Mouse (Mus musculus): Measurements from ENCODE around the gene Ak3. TPM values are rescaled to one million over a fixed set of nuclear protein-coding genes. Genes with fewer than 3 reads are reported as not detected.
A peak's percentile ranks its signal among the peaks of the same experiment; 100 is the strongest.

Ak3 gene
- polyA plus RNA-seq, 1 experiment from 2014 or later, result 83.8 TPM

DNA sequence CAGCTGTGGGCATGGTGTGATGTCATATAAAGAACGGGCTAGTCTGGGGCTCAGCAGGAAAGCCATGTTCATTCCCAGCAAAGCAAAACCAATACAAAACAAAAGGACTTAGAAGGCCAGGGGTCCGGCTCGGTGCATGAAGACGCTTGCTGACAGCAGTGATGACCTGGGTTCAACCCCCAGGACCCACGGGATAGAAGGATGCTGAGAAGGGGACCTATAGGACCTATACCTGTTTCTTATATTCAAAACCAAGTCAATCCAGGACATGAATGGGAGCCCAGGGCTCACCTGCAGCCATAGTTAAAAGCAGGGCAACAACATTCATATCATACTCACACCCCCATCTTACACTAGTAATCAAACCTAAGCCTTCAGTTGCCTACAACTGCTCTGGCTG lies 15.2 kb upstream of the Ak3 start:
- no peaks in the 10 kb centered on the region for H3K36me3 ChIP-seq (ENCODE audit: control insufficient read depth, insufficient read depth, low read length)
- H3K27ac ChIP-seq (ENCODE audit: low read depth, low read length), result no peak overlapping the region
- no peak overlapping the region for H3K9ac ChIP-seq (ENCODE audit: low read length)
- no peak for ATAC-seq (replicated peaks; ENCODE audit: low FRiP score)
- no peak overlapping the region for H3K4me2 ChIP-seq (ENCODE audit: low read depth, low read length, severe bottlenecking)
- H3K4me3 ChIP-seq (ENCODE audit: low read depth, low read length), result no peak overlapping the region
- no peaks in the 10 kb centered on the region for H3K27me3 ChIP-seq (ENCODE audit: control insufficient read depth, insufficient read depth, low read length)
- WGBS, result 82% methylated on average over 5 of the region's 5 CpGs
- H3K4me1 ChIP-seq (replicated peaks; ENCODE audit: control insufficient read depth, insufficient read depth, low read length), result no peaks in the 10 kb centered on the region; the same call in 1 of the 2 replicates
- no peaks in the 10 kb centered on the region for H3K9me3 ChIP-seq (ENCODE audit: control insufficient read depth, low read length)
- DNase-seq (ENCODE audit: low spot score), result no peak

DNA sequence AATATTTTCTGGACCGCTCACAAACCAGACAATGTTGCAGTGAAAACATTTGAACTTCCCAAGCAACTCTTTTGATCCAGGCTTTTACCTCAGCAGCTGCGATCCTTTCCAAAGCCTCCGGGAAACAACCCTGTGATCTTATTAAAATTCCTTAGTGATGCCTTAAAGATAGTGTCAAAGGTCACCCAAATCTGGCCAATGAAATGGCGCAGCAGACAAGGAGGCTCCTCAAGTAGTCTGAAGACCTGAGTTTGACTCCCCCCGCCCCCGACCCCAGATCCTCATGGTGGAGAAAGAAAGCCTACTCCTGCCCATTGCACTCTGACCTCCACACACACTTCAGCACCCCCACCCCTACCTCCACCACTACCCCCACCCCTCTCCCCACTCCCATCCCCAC lies 12.5 kb upstream of the Ak3 start:
- H3K4me1 ChIP-seq (replicated peaks; ENCODE audit: control insufficient read depth, insufficient read depth, low read length), result no peaks in the 10 kb centered on the region; the same call in 1 of the 2 replicates
- no peak for DNase-seq (ENCODE audit: low spot score)
- no peak overlapping the region for H3K4me2 ChIP-seq (ENCODE audit: low read depth, low read length, severe bottlenecking)
- WGBS, result 14% methylated on average over 6 of the region's 6 CpGs
- no peak overlapping the region for H3K9ac ChIP-seq (ENCODE audit: low read length)
- 0 out of 2 replicates have a peak overlapping the region, but pooled peaks have one; percentile 25 for H3K27ac ChIP-seq (ENCODE audit: low read depth, low read length)
- H3K27me3 ChIP-seq (ENCODE audit: control insufficient read depth, insufficient read depth, low read length), result no peaks in the 10 kb centered on the region
- no peak for ATAC-seq (replicated peaks; ENCODE audit: low FRiP score)
- H3K4me3 ChIP-seq (ENCODE audit: low read depth, low read length), result no peak overlapping the region
- H3K36me3 ChIP-seq (ENCODE audit: control insufficient read depth, insufficient read depth, low read length), result no peaks in the 10 kb centered on the region
- H3K9me3 ChIP-seq (ENCODE audit: control insufficient read depth, low read length), result no peaks in the 10 kb centered on the region

DNA sequence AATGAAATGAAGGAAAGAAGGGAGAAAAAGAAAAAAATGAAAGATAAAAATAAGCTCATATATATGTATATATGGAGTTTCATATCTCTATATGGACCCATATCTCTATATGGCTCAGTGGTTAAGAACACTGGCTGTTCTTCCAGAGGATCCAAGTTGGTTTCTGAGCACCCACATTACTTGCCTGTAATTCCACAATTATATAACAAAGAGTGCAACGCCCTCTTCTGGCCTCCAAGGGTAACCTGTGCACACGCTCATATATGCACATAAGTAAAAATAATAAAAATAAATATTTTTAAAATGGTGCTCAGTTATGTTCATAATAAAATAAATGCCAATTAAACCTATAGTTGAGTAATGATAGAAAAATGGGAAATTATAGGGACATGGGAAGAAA lies 11.9 kb upstream of the Ak3 start:
- WGBS, result 80% methylated on average over 2 of the region's 2 CpGs
- peak; percentile 34 for DNase-seq (ENCODE audit: low spot score)

DNA sequence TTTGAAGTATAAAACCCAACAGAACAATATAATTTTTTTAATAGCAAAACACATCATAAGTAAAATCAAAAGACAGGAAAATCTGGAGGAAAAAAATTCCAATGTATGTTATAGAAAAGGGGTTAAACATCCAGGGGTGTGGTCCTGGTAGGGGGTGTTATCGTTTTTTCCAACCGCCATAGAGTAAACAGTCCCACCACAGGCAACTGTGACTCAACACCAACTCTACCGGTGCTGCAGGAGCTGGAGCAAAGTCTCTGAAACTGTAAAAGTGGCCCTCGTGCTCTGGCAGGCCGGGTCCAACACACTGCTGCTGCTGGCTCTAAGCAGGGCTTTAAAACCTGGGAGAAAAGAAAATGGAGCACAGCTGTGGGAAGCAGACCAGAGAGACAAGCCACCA lies 11.0 kb upstream of the Ak3 start:
- Histone ChIP-seq H3K4me1 (replicated peaks; ENCODE audit: control insufficient read depth, insufficient read depth, low read length) (no peaks in the 10 kb centered on the region; the same call in 1 of the 2 replicates), H3K27ac (ENCODE audit: low read depth, low read length) (no peak overlapping the region), H3K4me2 (ENCODE audit: low read depth, low read length, severe bottlenecking) (no peak overlapping the region), H3K27me3 (ENCODE audit: control insufficient read depth, insufficient read depth, low read length) (no peaks in the 10 kb centered on the region), H3K4me3 (ENCODE audit: low read depth, low read length) (no peak overlapping the region), H3K9me3 (ENCODE audit: control insufficient read depth, low read length) (no peaks in the 10 kb centered on the region), H3K36me3 (ENCODE audit: control insufficient read depth, insufficient read depth, low read length) (no peaks in the 10 kb centered on the region), H3K9ac (ENCODE audit: low read length) (no peak overlapping the region)
- no peak for ATAC-seq (replicated peaks; ENCODE audit: low FRiP score)
- 93% methylated on average over 5 of the region's 5 CpGs for WGBS
- no peak for DNase-seq (ENCODE audit: low spot score)

More for the DNA sequence above, 11.9 kb upstream of the Ak3 start:
- no peak overlapping the region for H3K4me2 ChIP-seq (ENCODE audit: low read depth, low read length, severe bottlenecking)
- no peak overlapping the region for H3K27ac ChIP-seq (ENCODE audit: low read depth, low read length)
- H3K27me3 ChIP-seq (ENCODE audit: control insufficient read depth, insufficient read depth, low read length), result no peaks in the 10 kb centered on the region
- H3K4me3 ChIP-seq (ENCODE audit: low read depth, low read length), result no peak overlapping the region
- no peak overlapping the region for H3K9ac ChIP-seq (ENCODE audit: low read length)
- no peaks in the 10 kb centered on the region for H3K9me3 ChIP-seq (ENCODE audit: control insufficient read depth, low read length)
- no peaks in the 10 kb centered on the region; the same call in 1 of the 2 replicates for H3K4me1 ChIP-seq (replicated peaks; ENCODE audit: control insufficient read depth, insufficient read depth, low read length)
- ATAC-seq (replicated peaks; ENCODE audit: low FRiP score), result no peak
- no peaks in the 10 kb centered on the region for H3K36me3 ChIP-seq (ENCODE audit: control insufficient read depth, insufficient read depth, low read length)

DNA sequence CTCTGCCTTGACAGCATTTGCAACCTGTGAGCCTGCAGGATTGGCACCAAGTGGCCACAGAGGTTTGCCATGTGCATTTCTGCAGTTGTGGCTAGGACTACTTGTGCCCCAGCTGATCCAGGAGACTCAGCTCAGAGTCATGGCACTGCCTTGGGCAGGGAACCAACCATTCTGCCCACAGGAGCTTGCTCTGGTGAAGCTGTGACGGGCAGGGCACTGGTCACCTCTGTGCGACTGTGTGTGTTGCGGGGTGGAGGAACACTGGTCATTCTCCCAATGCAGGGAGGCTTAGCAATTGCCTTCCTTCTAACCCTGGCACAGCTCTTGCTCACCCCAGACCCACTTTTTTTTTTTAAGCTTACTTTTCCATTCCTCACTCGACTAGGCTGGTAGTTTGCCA lies 7.7 kb upstream of the Ak3 start:
- no peak for ATAC-seq (replicated peaks; ENCODE audit: low FRiP score)

DNA sequence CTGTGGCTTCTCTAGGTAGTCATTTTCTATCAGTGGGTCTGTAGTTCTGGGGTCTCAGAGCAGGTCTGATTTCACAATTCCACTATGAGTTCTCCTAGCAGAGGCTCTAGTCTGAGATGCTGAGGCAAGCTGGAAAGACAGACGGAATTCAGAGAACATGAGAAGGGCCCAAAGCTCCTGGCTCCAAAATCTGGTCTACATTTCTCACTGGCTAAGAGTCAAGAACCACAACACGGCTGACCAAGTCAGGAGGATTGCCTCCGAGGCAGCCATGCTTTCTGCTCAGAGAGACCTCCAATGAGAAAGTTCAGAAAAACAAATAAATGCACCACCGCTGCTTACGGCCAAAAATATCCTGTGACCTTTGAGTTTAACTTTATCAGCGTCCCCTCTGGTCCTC lies 6.8 kb upstream of the Ak3 start:
- no peak overlapping the region for H3K27ac ChIP-seq (ENCODE audit: low read depth, low read length)
- no peak overlapping the region for H3K4me2 ChIP-seq (ENCODE audit: low read depth, low read length, severe bottlenecking)
- no peaks in the 10 kb centered on the region for H3K9me3 ChIP-seq (ENCODE audit: control insufficient read depth, low read length)
- DNase-seq (ENCODE audit: low spot score), result no peak
- H3K4me1 ChIP-seq (replicated peaks; ENCODE audit: control insufficient read depth, insufficient read depth, low read length), result no peaks in the 10 kb centered on the region
- no peak overlapping the region for H3K9ac ChIP-seq (ENCODE audit: low read length)
- no peaks in the 10 kb centered on the region for H3K27me3 ChIP-seq (ENCODE audit: control insufficient read depth, insufficient read depth, low read length)
- H3K4me3 ChIP-seq (ENCODE audit: low read depth, low read length), result no peak overlapping the region
- ATAC-seq (replicated peaks; ENCODE audit: low FRiP score), result no peak
- no peaks in the 10 kb centered on the region for H3K36me3 ChIP-seq (ENCODE audit: control insufficient read depth, insufficient read depth, low read length)
- WGBS, result 89% methylated on average over 6 of the region's 6 CpGs

More for the DNA sequence above, 7.7 kb upstream of the Ak3 start:
- no peaks in the 10 kb centered on the region for H3K27me3 ChIP-seq (ENCODE audit: control insufficient read depth, insufficient read depth, low read length)
- no peak for DNase-seq (ENCODE audit: low spot score)
- no peaks in the 10 kb centered on the region for H3K36me3 ChIP-seq (ENCODE audit: control insufficient read depth, insufficient read depth, low read length)
- H3K9me3 ChIP-seq (ENCODE audit: control insufficient read depth, low read length), result no peaks in the 10 kb centered on the region
- H3K27ac ChIP-seq (ENCODE audit: low read depth, low read length), result no peak overlapping the region
- H3K4me3 ChIP-seq (ENCODE audit: low read depth, low read length), result no peak overlapping the region
- H3K4me1 ChIP-seq (replicated peaks; ENCODE audit: control insufficient read depth, insufficient read depth, low read length), result no peaks in the 10 kb centered on the region; the same call in 1 of the 2 replicates
- WGBS, result 90% methylated on average over 4 of the region's 4 CpGs
- H3K4me2 ChIP-seq (ENCODE audit: low read depth, low read length, severe bottlenecking), result no peak overlapping the region
- no peak overlapping the region for H3K9ac ChIP-seq (ENCODE audit: low read length)

DNA sequence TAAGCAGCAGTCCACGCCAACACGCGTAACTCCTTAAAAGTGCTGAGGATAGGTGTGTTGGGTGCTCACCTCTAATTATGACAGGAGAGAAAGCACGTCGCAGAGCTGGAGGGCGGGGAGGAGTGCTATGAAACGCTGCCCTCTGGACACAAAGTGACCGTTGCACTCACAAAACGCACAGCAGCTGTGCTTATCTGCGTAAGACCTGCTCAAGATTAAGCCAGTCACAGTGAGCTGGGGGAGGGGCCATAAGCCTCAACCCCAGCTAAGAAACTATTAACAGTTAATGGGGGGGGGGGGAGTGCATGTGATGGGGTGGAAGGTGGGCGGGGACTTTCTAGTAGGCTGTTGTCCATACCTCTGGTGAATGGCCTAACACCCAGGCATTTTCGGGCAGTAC lies 5.0 kb upstream of the Ak3 start:
- H3K4me2 ChIP-seq (ENCODE audit: low read depth, low read length, severe bottlenecking), result no peak overlapping the region
- H3K9ac ChIP-seq (ENCODE audit: low read length), result no peak overlapping the region
- no peak overlapping the region for H3K4me3 ChIP-seq (ENCODE audit: low read depth, low read length)
- H3K9me3 ChIP-seq (ENCODE audit: control insufficient read depth, low read length), result no peaks in the 10 kb centered on the region
- 88% methylated on average over 12 of the region's 12 CpGs for WGBS
- H3K36me3 ChIP-seq (ENCODE audit: control insufficient read depth, insufficient read depth, low read length), result no peaks in the 10 kb centered on the region
- ATAC-seq (replicated peaks; ENCODE audit: low FRiP score), result no peak
- no peak overlapping the region for H3K27ac ChIP-seq (ENCODE audit: low read depth, low read length)
- 0 out of 2 replicates have a peak, but pooled peaks cover 3% of the 10 kb centered on the region for H3K4me1 ChIP-seq (replicated peaks; ENCODE audit: control insufficient read depth, insufficient read depth, low read length)
- H3K27me3 ChIP-seq (ENCODE audit: control insufficient read depth, insufficient read depth, low read length), result no peaks in the 10 kb centered on the region
- DNase-seq (ENCODE audit: low spot score), result no peak

DNA sequence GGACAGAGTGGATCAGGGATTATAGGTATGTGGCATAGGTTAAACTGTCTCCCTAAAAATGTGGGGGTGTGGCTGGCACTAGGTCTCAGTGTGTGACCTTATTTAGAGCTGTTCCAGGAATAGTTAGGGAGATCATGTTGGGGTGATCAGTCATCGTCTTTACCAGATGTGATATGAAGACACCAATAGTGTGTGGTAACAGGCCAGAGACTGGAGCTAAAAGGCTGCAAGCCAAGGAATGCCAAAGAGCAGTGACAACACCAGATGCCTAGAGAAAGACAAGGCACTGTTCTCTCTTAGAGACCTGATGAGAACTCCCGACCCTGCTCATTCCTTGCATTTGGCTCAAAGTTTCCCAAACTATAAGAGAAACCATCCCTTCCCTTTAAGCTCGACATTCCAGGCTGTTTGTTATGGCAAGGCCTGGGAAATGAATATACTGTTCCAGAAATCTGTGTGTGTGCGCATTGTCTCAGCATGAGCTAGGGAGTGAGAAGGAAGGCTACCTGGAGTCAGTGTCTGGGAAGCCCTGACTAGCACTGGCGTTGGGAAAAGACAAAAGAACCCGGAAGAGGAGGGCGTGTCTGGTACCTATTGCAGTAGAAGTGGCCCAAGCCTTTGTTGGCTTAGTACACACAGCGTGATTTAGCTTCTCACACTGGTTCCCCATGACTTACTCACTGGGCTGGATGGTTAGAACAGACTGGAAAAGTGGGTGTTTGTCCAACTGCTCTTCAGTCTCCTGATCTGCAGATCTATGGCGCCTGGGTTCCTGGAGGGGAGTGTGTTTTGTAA lies 2.6 kb upstream of the Ak3 start:
- no peak overlapping the region for H3K9ac ChIP-seq (ENCODE audit: low read length)
- H3K27me3 ChIP-seq (ENCODE audit: control insufficient read depth, insufficient read depth, low read length), result no peaks in the 10 kb centered on the region
- H3K27ac ChIP-seq (ENCODE audit: low read depth, low read length), result no peak overlapping the region
- no peak overlapping the region for H3K4me3 ChIP-seq (ENCODE audit: low read depth, low read length)
- ATAC-seq (replicated peaks; ENCODE audit: low FRiP score) (no peak), DNase-seq (ENCODE audit: low spot score) (no peak)
- peaks cover 10% of the 10 kb centered on the region; the same call in 1 of the 2 replicates for H3K4me1 ChIP-seq (replicated peaks; ENCODE audit: control insufficient read depth, insufficient read depth, low read length)
- H3K9me3 ChIP-seq (ENCODE audit: control insufficient read depth, low read length), result no peaks in the 10 kb centered on the region
- H3K4me2 ChIP-seq (ENCODE audit: low read depth, low read length, severe bottlenecking), result no peak overlapping the region
- 76% methylated on average over 9 of the region's 9 CpGs for WGBS
- H3K36me3 ChIP-seq (ENCODE audit: control insufficient read depth, insufficient read depth, low read length), result no peaks in the 10 kb centered on the region

Measured in forebrain, embryonic 11.5 days (tissue).